Mouse (Mus musculus): ENCODE results near the gene Vps8.

GRCm38 (mm10) chr16:21542559-21542958 is 119.6 kb downstream of the Vps8 start:
- TF ChIP-seq EP300 (IDR thresholded peaks at IDR 0.05; ENCODE audit: low read depth) (no peak), CTCF (IDR thresholded peaks at IDR 0.05; ENCODE audit: low read depth) (no peak)
